Mouse (Mus musculus) embryonic facial prominence, embryonic 11.5 days (tissue): ENCODE results near the gene Ube2q1. TPM values are rescaled to one million over a fixed set of nuclear protein-coding genes. Genes with fewer than 3 reads are reported as not detected.

Experiments used
- ATAC-seq: fragments of 200-750 bp; cut with Nextera tagmentation; replicated peaks from 2 replicates; pipeline ENCODE4 v1.8.0; 2017; ENCODE audit warnings: low read depth; ENCODE audit not compliant: insufficient number of reproducible peaks, low FRiP score, low TSS enrichment
- DNase-seq: peaks from one replicate; pipeline ENCODE4 v3.0.0-alpha.2; 2015; ENCODE audit warnings: low spot score
- H3K27ac ChIP-seq: fragments of 300-500 bp; sonication (generic); replicated peaks from 2 replicates; pipeline ENCODE4 v1.5.1; 2014; ENCODE audit warnings: mild to moderate bottlenecking, low read depth, low read length, control low read depth
- H3K27me3 ChIP-seq: fragments of 300-500 bp; sonication (generic); 2 replicates; pipeline ENCODE4 v1.6.1; 2014; ENCODE audit warnings: mild to moderate bottlenecking, low read length, moderate library complexity, mixed read lengths; ENCODE audit not compliant: control insufficient read depth, insufficient read depth
- H3K36me3 ChIP-seq: fragments of 300-500 bp; sonication (generic); replicated peaks from 2 replicates; pipeline ENCODE4 v1.6.1; 2014; ENCODE audit warnings: low read depth, mild to moderate bottlenecking, low read length, moderate library complexity, mixed read lengths; ENCODE audit not compliant: control insufficient read depth, insufficient read depth
- H3K4me1 ChIP-seq: fragments of 300-500 bp; sonication (generic); 2 replicates; pipeline ENCODE4 v1.6.1; 2014; ENCODE audit warnings: low read length, mixed read lengths; ENCODE audit not compliant: control insufficient read depth, insufficient read depth
- H3K4me2 ChIP-seq: fragments of 300-500 bp; sonication (generic); 2 replicates; pipeline ENCODE4 v1.6.1; 2014; ENCODE audit warnings: low read depth, mild to moderate bottlenecking, control low read depth, low read length, moderate library complexity
- H3K4me3 ChIP-seq: fragments of 300-500 bp; sonication (generic); 2 replicates; pipeline ENCODE4 v1.5.1; 2014; ENCODE audit warnings: low read depth, low read length, control low read depth
- H3K9ac ChIP-seq: fragments of 300-500 bp; sonication (generic); replicated peaks from 2 replicates; pipeline ENCODE4 v1.6.1; 2014; ENCODE audit warnings: mild to moderate bottlenecking, control low read depth, low read length
- H3K9me3 ChIP-seq: fragments of 300-500 bp; sonication (generic); replicated peaks from 2 replicates; pipeline ENCODE4 v1.6.1; 2016; ENCODE audit warnings: mild to moderate bottlenecking, low read length, inconsistent platforms, mixed read lengths; ENCODE audit not compliant: control insufficient read depth
- WGBS: fragments of 180-500 bp; shearing (Covaris S2); extraction: QIAGEN DNeasy Blood & Tissue Kit; methylation state at CpG from one replicate; pipeline ENCODE4 v1.1.7; 2014; 5-methylcytosine and 5-hydroxymethylcytosine counted together
- polyA plus RNA-seq: library from polyadenylated mRNA; unstranded; fragments of >200 nt; fragmentation: Nextera tagmentation; extraction: Ambion mirVana; gene quantifications from 2 replicates; pipeline ENCODE4 v1.2.1, GENCODE M21; 2014

Ube2q1 gene
- polyA plus RNA-seq, 1 experiment from 2014 or later: 24.0 TPM

GRCm38 (mm10) chr3:89805179-89805578 lies 31.8 kb downstream of the Ube2q1 start:
- WGBS: 57% methylated on average over 4 of the region's 4 CpGs
- Histone ChIP-seq H3K4me2 (no peak overlapping the region), H3K27me3 (no peaks in the 10 kb centered on the region), H3K36me3 (no peaks in the 10 kb centered on the region), H3K4me3 (no peak overlapping the region), H3K9me3 (no peaks in the 10 kb centered on the region), H3K4me1 (no peaks in the 10 kb centered on the region), H3K9ac (no peak overlapping the region), H3K27ac (no peak overlapping the region)
- DNase-seq (no peak), ATAC-seq (no peak)

GRCm38 (mm10) chr3:89806751-89807150 lies 33.3 kb downstream of the Ube2q1 start:
- Histone ChIP-seq H3K9ac (no peak overlapping the region), H3K27me3 (no peaks in the 10 kb centered on the region), H3K4me3 (no peak overlapping the region), H3K27ac (no peak overlapping the region), H3K4me2 (no peak overlapping the region), H3K4me1 (no peaks in the 10 kb centered on the region), H3K9me3 (no peaks in the 10 kb centered on the region), H3K36me3 (no peaks in the 10 kb centered on the region)
- ATAC-seq (no peak), DNase-seq (no peak)
- WGBS: 95% methylated on average over 2 of the region's 2 CpGs

GRCm38 (mm10) chr3:89807171-89807570 lies 33.8 kb downstream of the Ube2q1 start:
- DNase-seq: no peak
- Histone ChIP-seq H3K36me3 (no peaks in the 10 kb centered on the region), H3K27me3 (no peaks in the 10 kb centered on the region), H3K27ac (no peak overlapping the region), H3K9me3 (no peaks in the 10 kb centered on the region), H3K4me3 (no peak overlapping the region), H3K9ac (no peak overlapping the region), H3K4me2 (no peak overlapping the region), H3K4me1 (no peaks in the 10 kb centered on the region)
- 94% methylated on average over 3 of the region's 3 CpGs for WGBS
- ATAC-seq: no peak

GRCm38 (mm10) chr3:89807881-89808280 lies 34.5 kb downstream of the Ube2q1 start:
- WGBS: 73% methylated on average over 5 of the region's 5 CpGs
- ATAC-seq (no peak), DNase-seq (no peak)

GRCm38 (mm10) chr3:89808638-89809037 lies 35.2 kb downstream of the Ube2q1 start:
- H3K4me1 ChIP-seq: no peaks in the 10 kb centered on the region
- H3K27me3 ChIP-seq: no peaks in the 10 kb centered on the region
- ATAC-seq (no peak), DNase-seq (no peak)
- H3K9me3 ChIP-seq: no peaks in the 10 kb centered on the region
- 52% methylated on average over 9 of the region's 9 CpGs for WGBS
- H3K9ac ChIP-seq: no peak overlapping the region
- H3K4me3 ChIP-seq: no peak overlapping the region
- H3K27ac ChIP-seq: no peak overlapping the region
- H3K36me3 ChIP-seq: no peaks in the 10 kb centered on the region
- H3K4me2 ChIP-seq: no peak overlapping the region

More at GRCm38 (mm10) chr3:89807881-89808280, 34.5 kb downstream of the Ube2q1 start:
- H3K9ac ChIP-seq: no peak overlapping the region
- H3K4me1 ChIP-seq: no peaks in the 10 kb centered on the region
- no peak overlapping the region for H3K4me3 ChIP-seq
- no peak overlapping the region for H3K4me2 ChIP-seq
- H3K27ac ChIP-seq: no peak overlapping the region
- H3K9me3 ChIP-seq: no peaks in the 10 kb centered on the region
- H3K27me3 ChIP-seq: no peaks in the 10 kb centered on the region
- H3K36me3 ChIP-seq: no peaks in the 10 kb centered on the region

GRCm38 (mm10) chr3:89810841-89811240 lies 37.4 kb downstream of the Ube2q1 start:
- H3K4me1 ChIP-seq: no peaks in the 10 kb centered on the region
- H3K9me3 ChIP-seq: no peaks in the 10 kb centered on the region
- no peak overlapping the region for H3K4me3 ChIP-seq
- no peak overlapping the region for H3K4me2 ChIP-seq
- H3K27ac ChIP-seq: no peak overlapping the region
- no peak for ATAC-seq
- H3K9ac ChIP-seq: no peak overlapping the region
- H3K36me3 ChIP-seq: no peaks in the 10 kb centered on the region
- no peaks in the 10 kb centered on the region for H3K27me3 ChIP-seq
- DNase-seq: no peak

GRCm38 (mm10) chr3:89812166-89812565 lies 38.8 kb downstream of the Ube2q1 start:
- no peak overlapping the region for H3K27ac ChIP-seq
- H3K4me2 ChIP-seq: no peak overlapping the region
- ATAC-seq: no peak
- WGBS: 68% methylated on average over 3 of the region's 3 CpGs
- no peaks in the 10 kb centered on the region for H3K36me3 ChIP-seq
- H3K27me3 ChIP-seq: no peaks in the 10 kb centered on the region
- no peak overlapping the region for H3K4me3 ChIP-seq
- H3K9ac ChIP-seq: no peak overlapping the region
- H3K9me3 ChIP-seq: no peaks in the 10 kb centered on the region
- H3K4me1 ChIP-seq: no peaks in the 10 kb centered on the region
- no peak for DNase-seq

GRCm38 (mm10) chr3:89814051-89814450 lies 40.6 kb downstream of the Ube2q1 start:
- no peak overlapping the region for H3K4me3 ChIP-seq
- no peaks in the 10 kb centered on the region for H3K36me3 ChIP-seq
- no peak overlapping the region for H3K4me2 ChIP-seq
- H3K27me3 ChIP-seq: no peaks in the 10 kb centered on the region
- no peaks in the 10 kb centered on the region for H3K4me1 ChIP-seq
- ATAC-seq (no peak), DNase-seq (no peak)
- H3K9me3 ChIP-seq: no peaks in the 10 kb centered on the region
- 74% methylated on average over 7 of the region's 7 CpGs for WGBS
- H3K27ac ChIP-seq: no peak overlapping the region
- H3K9ac ChIP-seq: no peak overlapping the region
